Mouse (Mus musculus) spleen, embryonic (tissue): Measurements from ENCODE around the gene 2900026A02Rik.

Source experiments
- CTCF ChIA-PET: fragments of 350-600 bp; sonication (Branson Sonifier 250); formaldehyde crosslinking; loops from one replicate; lab custom pipeline; 2022; lab: Charles Lee

The 2900026A02Rik gene

GRCm38 (mm10) chr5:113175976-113176375 lies 45.1 kb downstream of the 2900026A02Rik start:
- CTCF ChIA-PET: no interaction called here

- CTCF ChIA-PET: interaction anchor here (1.7 kb wide), 1 partner anchor 20 kb away, joined by 5 read pairs; no protein-coding TSS in a partner anchor
Measured at GRCm38 (mm10) chr5:113174916-113175692, 45.9 kb downstream of the 2900026A02Rik start.

- CTCF ChIA-PET: no interaction called here
Measured at GRCm38 (mm10) chr5:113173318-113173717, 47.7 kb downstream of the 2900026A02Rik start.

- CTCF ChIA-PET: no interaction called here
Measured at GRCm38 (mm10) chr5:113171968-113172578, 49.0 kb downstream of the 2900026A02Rik start.

GRCm38 (mm10) chr5:113170064-113170754 lies 50.8 kb downstream of the 2900026A02Rik start:
- CTCF ChIA-PET: no interaction called here

GRCm38 (mm10) chr5:113167733-113168132 lies 53.3 kb downstream of the 2900026A02Rik start:
- CTCF ChIA-PET: interaction anchor here (0.5 kb wide), 1 partner anchor 577 kb away, joined by 4 read pairs; no protein-coding TSS in a partner anchor

GRCm38 (mm10) chr5:113165481-113165880 lies 55.6 kb downstream of the 2900026A02Rik start:
- CTCF ChIA-PET: no interaction called here

GRCm38 (mm10) chr5:113164873-113165441 lies 56.1 kb downstream of the 2900026A02Rik start:
- CTCF ChIA-PET: no interaction called here

- CTCF ChIA-PET: no interaction called here
Measured at GRCm38 (mm10) chr5:113164448-113164847, 56.6 kb downstream of the 2900026A02Rik start.

- CTCF ChIA-PET: no interaction called here
Measured at GRCm38 (mm10) chr5:113163116-113163515, 57.9 kb downstream of the 2900026A02Rik start.

GRCm38 (mm10) chr5:113162699-113163098 lies 58.3 kb downstream of the 2900026A02Rik start:
- CTCF ChIA-PET: no interaction called here

GRCm38 (mm10) chr5:113161576-113161975 lies 59.5 kb downstream of the 2900026A02Rik start:
- CTCF ChIA-PET: interaction anchor here (0.6 kb wide), 1 partner anchor 164 kb away, joined by 3 read pairs; no protein-coding TSS in a partner anchor

GRCm38 (mm10) chr5:113160320-113160719 lies 60.7 kb downstream of the 2900026A02Rik start:
- CTCF ChIA-PET: no interaction called here

GRCm38 (mm10) chr5:113158759-113159355 lies 62.2 kb downstream of the 2900026A02Rik start:
- CTCF ChIA-PET: no interaction called here

GRCm38 (mm10) chr5:113157588-113157987 lies 63.4 kb downstream of the 2900026A02Rik start:
- CTCF ChIA-PET: no interaction called here

- CTCF ChIA-PET: no interaction called here
Measured at GRCm38 (mm10) chr5:113157006-113157405, 64.0 kb downstream of the 2900026A02Rik start.

GRCm38 (mm10) chr5:113155133-113155532 lies 65.9 kb downstream of the 2900026A02Rik start:
- CTCF ChIA-PET: interaction anchor here (1.2 to 2.0 kb wide), 3 partner anchors 19 to 56 kb away, joined by 4 to 5 read pairs (median 5); no protein-coding TSS in a partner anchor

- CTCF ChIA-PET: interaction anchor here (1.5 to 2.0 kb wide), 2 partner anchors 50 to 55 kb away, joined by 4 to 5 read pairs; no protein-coding TSS in a partner anchor
Measured at GRCm38 (mm10) chr5:113154441-113154840, 66.6 kb downstream of the 2900026A02Rik start.

- CTCF ChIA-PET: no interaction called here
Measured at GRCm38 (mm10) chr5:113153508-113153830, 67.6 kb downstream of the 2900026A02Rik start.

- CTCF ChIA-PET: interaction anchor here (0.7 kb wide), 1 partner anchor 66 kb away, joined by 3 read pairs; no protein-coding TSS in a partner anchor
Measured at GRCm38 (mm10) chr5:113152663-113153507, 68.2 kb downstream of the 2900026A02Rik start.
